Mouse (Mus musculus): ENCODE measurements around the gene Klhl29.
"Not testable (repeated sequence)": the region's sequence is repeated elsewhere in the genome, so short reads cannot be mapped to it uniquely, and the experiment has no call there.

Gene Klhl29

DNA sequence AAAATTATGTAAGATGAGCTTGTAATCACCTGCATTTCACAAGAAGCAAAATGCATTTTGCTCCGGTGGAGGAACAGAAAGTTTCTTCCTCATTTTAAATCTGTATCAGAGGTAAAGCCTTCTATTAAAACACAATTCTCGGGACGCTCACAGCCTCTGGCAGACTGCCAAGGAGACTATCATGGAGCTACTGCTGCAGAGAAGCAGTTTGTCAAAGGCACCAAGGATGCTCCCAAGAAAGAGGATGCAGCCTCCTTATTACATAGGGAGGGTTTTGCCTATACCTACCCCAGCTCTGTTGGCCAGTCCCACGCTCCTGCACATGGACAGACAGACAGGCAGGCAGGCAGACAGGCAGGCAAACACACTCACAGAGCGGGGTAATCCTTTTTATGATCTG, 16.4 kb downstream of the Klhl29 start:
- in situ Hi-C loops (cut with MboI; ENCODE audit: unreplicated experiment in 2 of 2): no loop called here

DNA sequence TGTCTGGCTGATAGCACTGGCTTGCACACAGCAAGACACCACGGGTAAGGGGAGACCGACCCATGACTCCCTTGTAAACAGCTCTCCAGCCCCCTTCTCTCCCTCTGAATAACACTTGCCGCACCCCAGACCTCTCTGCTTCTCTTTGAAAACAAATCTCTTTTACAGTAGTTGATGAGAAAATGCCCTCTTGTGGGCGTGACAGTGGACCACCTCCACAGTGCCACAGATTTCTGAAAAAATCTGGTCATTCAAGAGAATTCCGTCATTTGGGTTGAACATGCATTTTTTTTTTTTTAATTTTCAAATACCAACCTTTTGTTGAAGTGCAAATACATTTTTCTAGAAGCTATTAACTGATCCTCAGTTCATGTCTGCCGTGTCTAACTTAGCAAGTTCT, 17.0 kb downstream of the Klhl29 start:
- in situ Hi-C loops (cut with MboI; ENCODE audit: unreplicated experiment in 2 of 2): no loop called here

- in situ Hi-C loops (cut with MboI; ENCODE audit: unreplicated experiment in 2 of 2): no loop called here
These were observed 22.1 kb downstream of the Klhl29 start for GRCm38 (mm10) chr12:5353416-5353815.

GRCm38 (mm10) chr12:5352771-5353170, 22.7 kb downstream of the Klhl29 start:
- in situ Hi-C loops (cut with MboI; ENCODE audit: unreplicated experiment in 2 of 2): no loop called here

DNA sequence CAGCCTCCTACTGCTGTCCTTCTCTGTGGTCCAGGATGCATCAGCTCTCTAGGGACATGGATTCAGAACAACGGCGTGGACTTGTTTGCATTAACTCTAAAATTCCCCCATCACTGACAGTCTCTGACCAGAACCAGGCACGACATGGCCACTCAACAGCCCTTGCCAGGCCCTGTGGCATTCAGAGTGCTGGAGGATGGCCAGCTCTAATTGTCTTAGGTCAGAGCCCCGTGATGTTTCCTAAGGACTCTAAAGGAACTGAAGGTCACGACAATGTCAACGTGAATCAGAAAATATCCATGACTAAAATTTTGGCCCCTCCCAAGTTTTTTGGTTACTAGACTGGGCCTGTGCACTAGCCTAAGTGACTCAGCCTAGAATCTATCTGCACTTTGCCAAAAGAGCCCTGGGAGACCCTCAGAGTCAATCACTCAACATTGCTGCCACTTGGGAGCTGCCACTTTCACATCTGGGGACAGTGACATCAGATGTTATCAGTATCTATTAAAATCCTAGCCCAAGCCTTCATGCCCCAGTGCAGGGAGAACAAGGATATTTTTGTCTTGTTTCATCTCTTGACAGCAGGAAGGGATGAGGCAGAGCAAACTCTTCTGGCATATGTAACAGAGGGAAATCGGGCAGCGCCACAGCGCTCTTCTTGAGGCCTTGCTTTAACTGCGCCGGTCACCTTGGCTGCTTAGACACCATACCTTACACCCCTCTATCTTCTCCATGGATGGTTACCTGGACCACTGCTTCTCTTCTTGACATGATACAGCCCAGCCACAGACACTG, 24.8 kb downstream of the Klhl29 start:
- in situ Hi-C loops (cut with MboI; ENCODE audit: unreplicated experiment in 2 of 2): no loop called here

DNA sequence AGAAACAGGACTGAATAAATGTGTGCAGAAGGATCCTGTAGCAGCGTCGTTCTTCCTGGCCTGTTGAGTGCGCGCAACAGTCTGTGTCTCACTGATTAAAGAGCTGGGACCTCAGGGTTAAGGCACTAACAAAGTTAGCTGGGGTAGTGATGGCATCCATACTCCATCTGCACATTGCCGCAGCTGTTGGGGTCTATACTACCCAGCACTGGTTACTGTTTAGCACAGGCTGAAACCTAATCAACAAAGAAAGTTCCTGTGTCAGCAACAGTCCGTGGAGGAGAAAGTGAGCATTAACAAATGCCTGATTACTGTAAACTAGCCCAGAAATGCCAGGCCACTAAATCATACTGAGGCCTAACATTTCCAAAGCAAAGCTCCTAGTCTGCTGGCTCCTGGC, 30.4 kb downstream of the Klhl29 start:
- in situ Hi-C loops (cut with MboI; ENCODE audit: unreplicated experiment in 2 of 2): no loop called here

GRCm38 (mm10) chr12:5344457-5344856, 31.0 kb downstream of the Klhl29 start:
- in situ Hi-C loops (cut with MboI; ENCODE audit: unreplicated experiment in 2 of 2): not testable (repeated sequence)

GRCm38 (mm10) chr12:5340151-5340603, 35.3 kb downstream of the Klhl29 start:
- in situ Hi-C loops (cut with MboI; ENCODE audit: unreplicated experiment in 2 of 2): no loop called here

DNA sequence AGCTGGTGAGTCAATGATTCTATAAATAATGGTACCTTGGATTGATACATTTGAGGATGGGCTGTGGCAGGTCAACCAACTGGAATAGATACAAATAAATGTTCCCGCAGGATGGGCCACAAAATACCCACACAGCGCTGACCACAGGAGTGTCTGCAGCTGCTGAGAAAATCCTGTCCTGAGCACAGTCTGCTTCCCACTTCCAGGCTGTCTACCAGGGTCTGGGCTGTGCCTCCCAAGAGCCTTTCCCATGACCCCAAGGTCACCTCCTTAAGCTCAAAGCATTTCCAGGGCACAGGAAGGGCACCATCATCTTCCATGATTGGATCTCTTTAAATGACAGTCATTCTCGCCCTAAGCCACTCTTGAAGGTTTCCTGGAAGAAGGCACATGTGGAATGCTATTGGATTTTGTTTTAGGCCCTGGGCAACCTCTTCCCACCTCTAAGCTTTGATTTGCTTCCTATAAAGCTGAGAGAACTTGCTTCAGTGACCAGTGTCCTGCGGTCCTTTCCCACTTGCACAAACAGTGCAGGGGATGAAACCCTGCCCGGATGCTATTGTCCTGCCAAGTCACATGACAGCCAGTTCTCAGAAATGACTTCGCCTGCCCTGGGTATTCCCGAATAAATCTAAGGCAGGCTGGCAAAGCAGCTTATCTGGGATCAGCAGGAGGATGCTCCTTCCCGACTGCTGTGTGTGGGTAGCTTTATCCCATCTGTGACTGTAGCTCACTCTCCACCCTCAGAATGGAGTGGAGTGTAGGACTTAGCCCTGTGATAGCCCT, 38.4 kb downstream of the Klhl29 start:
- in situ Hi-C loops (cut with MboI; ENCODE audit: unreplicated experiment in 2 of 2): no loop called here

- in situ Hi-C loops (cut with MboI; ENCODE audit: unreplicated experiment in 2 of 2): no loop called here
These were observed 39.2 kb downstream of the Klhl29 start for GRCm38 (mm10) chr12:5336331-5336730.

DNA sequence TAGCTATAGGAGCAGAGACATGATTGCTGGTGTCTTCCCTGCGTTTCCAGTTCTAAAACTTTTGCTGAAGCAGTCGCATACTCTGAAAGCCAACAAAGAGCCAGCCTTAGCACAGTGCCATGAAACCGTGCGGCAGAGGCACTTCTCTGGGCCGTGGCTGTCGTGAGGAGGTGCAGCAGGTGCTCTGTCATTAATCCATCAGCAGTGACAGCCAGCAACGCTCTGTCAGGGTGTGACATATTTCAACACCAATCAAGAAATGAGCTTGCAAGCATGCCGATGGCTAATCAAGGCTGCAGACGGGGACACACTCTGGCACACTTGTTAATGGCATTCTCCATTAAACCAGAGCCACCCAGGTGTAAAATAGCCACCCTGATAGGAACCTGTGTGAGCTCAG, 40.5 kb downstream of the Klhl29 start:
- in situ Hi-C loops (cut with MboI; ENCODE audit: unreplicated experiment in 2 of 2): no loop called here

- in situ Hi-C loops (cut with MboI; ENCODE audit: unreplicated experiment in 2 of 2): no loop called here
These were observed 41.3 kb downstream of the Klhl29 start for GRCm38 (mm10) chr12:5334175-5334574.

GRCm38 (mm10) chr12:5331810-5332484, 43.5 kb downstream of the Klhl29 start:
- in situ Hi-C loops (cut with MboI; ENCODE audit: unreplicated experiment in 2 of 2): no loop called here

DNA sequence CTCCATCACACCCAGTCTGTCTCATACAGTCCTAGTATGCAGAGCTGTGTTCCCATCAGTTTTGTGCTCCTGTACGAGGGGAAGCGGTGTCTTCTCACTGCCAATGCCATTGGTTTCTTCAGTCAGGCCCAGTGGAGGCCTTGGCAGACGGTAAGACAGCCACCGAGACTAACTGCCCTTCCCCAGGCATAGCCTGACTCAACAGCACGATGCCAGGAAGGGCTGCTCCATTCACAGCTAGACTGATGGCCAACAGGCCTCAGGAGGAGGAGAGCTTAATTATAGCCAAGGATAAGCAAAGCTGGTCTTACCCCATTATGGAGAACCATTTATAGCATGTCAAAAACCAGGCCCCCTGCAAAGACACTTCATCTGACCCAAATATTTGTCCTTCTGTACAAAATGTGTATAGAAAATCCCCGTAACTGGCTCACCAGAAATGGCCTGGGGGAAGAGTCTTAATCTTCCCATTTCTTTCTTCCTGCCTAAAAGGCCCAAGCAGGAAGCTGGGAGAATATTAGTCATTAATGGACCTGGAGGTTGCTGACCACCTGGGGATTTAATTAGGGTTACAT, 44.9 kb downstream of the Klhl29 start:
- in situ Hi-C loops (cut with MboI; ENCODE audit: unreplicated experiment in 2 of 2): no loop called here

- in situ Hi-C loops (cut with MboI; ENCODE audit: unreplicated experiment in 2 of 2): no loop called here
These were observed 52.9 kb downstream of the Klhl29 start for GRCm38 (mm10) chr12:5322444-5323087.

DNA sequence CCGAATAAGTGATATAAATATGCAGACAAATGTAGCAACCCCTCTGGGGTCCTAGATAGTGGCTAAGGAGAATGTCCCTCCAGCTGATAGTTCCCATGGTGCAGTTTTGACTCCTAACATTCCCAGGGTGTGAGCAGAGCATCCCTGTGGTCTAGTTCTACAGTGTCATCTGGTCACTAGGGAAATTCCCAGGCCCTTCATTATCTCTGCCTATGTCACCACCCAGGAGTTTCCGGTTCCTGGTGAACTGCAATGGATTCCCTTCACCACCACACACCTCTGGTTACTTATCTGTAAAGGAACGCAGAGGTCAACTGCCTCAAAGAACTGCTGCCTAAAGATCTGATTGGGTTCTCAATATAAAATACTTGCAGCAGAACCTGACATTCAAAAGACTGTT, 54.5 kb downstream of the Klhl29 start:
- in situ Hi-C loops (cut with MboI; ENCODE audit: unreplicated experiment in 2 of 2): no loop called here

- in situ Hi-C loops (cut with MboI; ENCODE audit: unreplicated experiment in 2 of 2): no loop called here
These were observed 56.0 kb downstream of the Klhl29 start for GRCm38 (mm10) chr12:5319359-5319973.

GRCm38 (mm10) chr12:5316029-5316567, 59.4 kb downstream of the Klhl29 start:
- in situ Hi-C loops (cut with MboI; ENCODE audit: unreplicated experiment in 2 of 2): no loop called here

GRCm38 (mm10) chr12:5307923-5308322, 67.6 kb downstream of the Klhl29 start:
- in situ Hi-C loops (cut with MboI; ENCODE audit: unreplicated experiment in 2 of 2): no loop called here

DNA sequence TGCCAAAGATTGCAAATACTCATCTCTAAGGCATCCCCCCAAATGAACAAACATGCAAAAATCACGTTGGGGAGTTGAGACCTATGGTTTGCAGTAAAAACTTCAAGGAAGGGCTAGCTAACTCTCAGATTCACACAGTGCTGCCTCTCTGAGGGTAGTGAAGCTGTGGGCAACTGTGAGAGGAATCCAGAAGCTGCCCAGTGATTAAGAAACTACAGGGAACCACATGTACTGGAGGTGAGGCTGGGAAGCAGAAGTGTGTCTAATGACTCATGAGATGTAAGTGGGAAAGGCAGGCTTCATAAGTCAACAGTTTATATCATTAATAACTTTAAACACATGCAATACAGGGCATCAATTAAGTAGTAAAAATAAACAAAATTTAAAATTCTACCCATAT, 70.0 kb downstream of the Klhl29 start:
- in situ Hi-C loops (cut with MboI; ENCODE audit: unreplicated experiment in 2 of 2): no loop called here
